Mouse (Mus musculus) lung, embryonic 15.5 days (tissue): ENCODE measurements around the gene Acsm3. TPM values are rescaled to one million over a fixed set of nuclear protein-coding genes. Genes with fewer than 3 reads are reported as not detected.

Source experiments
- ATAC-seq: fragments of 200-750 bp; cut with Nextera tagmentation; 2 replicates; pipeline ENCODE4 v1.8.0; 2017; ENCODE audit warnings: moderate number of reproducible peaks, borderline replicate concordance; ENCODE audit not compliant: low FRiP score, low TSS enrichment; ENCODE audit errors: extremely low read depth
- H3K27ac ChIP-seq: fragments of 300-500 bp; sonication (generic); 2 replicates; pipeline ENCODE4 v1.5.1; 2015; ENCODE audit warnings: moderate library complexity, mild to moderate bottlenecking, inconsistent platforms
- H3K27me3 ChIP-seq: fragments of 300-500 bp; sonication (generic); 2 replicates; pipeline ENCODE4 v1.6.1; 2015; ENCODE audit warnings: inconsistent platforms
- H3K36me3 ChIP-seq: fragments of 300-500 bp; sonication (generic); 2 replicates; pipeline ENCODE4 v1.6.1; 2015; ENCODE audit warnings: inconsistent platforms
- H3K4me1 ChIP-seq: fragments of 300-500 bp; sonication (generic); 2 replicates; pipeline ENCODE4 v1.6.1; 2015; ENCODE audit warnings: inconsistent platforms
- H3K4me2 ChIP-seq: fragments of 300-500 bp; sonication (generic); 2 replicates; pipeline ENCODE4 v1.6.1; 2015; ENCODE audit warnings: inconsistent platforms, mild to moderate bottlenecking, moderate library complexity
- H3K4me3 ChIP-seq: fragments of 300-500 bp; sonication (generic); 2 replicates; pipeline ENCODE4 v1.5.1; 2015; ENCODE audit warnings: mild to moderate bottlenecking, inconsistent platforms
- H3K9ac ChIP-seq: fragments of 300-500 bp; sonication (generic); 2 replicates; pipeline ENCODE4 v1.6.1; 2015; ENCODE audit warnings: inconsistent platforms
- H3K9me3 ChIP-seq: fragments of 300-500 bp; sonication (generic); 2 replicates; pipeline ENCODE4 v1.6.1; 2016; ENCODE audit warnings: inconsistent platforms
- WGBS: fragments of 180-500 bp; shearing (Covaris S2); methylation state at CpG from one replicate; pipeline ENCODE4 v1.1.7; 2015; 5-methylcytosine and 5-hydroxymethylcytosine counted together
- polyA plus RNA-seq: library from polyadenylated mRNA; unstranded; fragments of >200 nt; fragmentation: Nextera tagmentation; extraction: Ambion mirVana; gene quantifications from 2 replicates; pipeline ENCODE4 v1.2.1, GENCODE M21; 2015

The Acsm3 gene
- polyA plus RNA-seq, 1 experiment from 2014 or later, result 0.29 TPM

DNA sequence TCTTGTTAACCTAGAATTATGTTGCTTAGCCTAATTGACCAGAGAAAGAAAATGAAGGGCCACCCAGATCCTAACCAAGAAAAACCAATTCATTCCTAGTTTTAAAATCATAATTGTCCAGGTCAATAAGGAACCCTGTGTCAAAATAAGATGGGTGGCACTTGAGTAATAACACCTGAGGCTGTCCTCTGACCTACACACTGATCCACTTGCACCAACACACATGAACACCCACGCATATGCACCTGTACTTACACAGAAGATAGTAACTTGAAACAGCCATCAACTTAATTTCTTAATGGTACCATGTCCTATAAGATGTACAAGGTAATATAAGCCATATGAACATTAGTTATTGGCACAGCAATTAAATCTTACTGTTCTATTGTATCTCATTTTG is 7.0 kb upstream of the Acsm3 start:
- Histone ChIP-seq H3K9me3 (no peaks in the 10 kb centered on the region), H3K4me3 (no peak overlapping the region), H3K27ac (no peak overlapping the region), H3K9ac (no peak overlapping the region), H3K36me3 (no peaks in the 10 kb centered on the region), H3K27me3 (no peaks in the 10 kb centered on the region), H3K4me2 (no peak overlapping the region), H3K4me1 (no peaks in the 10 kb centered on the region)
- ATAC-seq, result no peak
- 88% methylated on average over 1 of the region's 1 CpGs for WGBS

DNA sequence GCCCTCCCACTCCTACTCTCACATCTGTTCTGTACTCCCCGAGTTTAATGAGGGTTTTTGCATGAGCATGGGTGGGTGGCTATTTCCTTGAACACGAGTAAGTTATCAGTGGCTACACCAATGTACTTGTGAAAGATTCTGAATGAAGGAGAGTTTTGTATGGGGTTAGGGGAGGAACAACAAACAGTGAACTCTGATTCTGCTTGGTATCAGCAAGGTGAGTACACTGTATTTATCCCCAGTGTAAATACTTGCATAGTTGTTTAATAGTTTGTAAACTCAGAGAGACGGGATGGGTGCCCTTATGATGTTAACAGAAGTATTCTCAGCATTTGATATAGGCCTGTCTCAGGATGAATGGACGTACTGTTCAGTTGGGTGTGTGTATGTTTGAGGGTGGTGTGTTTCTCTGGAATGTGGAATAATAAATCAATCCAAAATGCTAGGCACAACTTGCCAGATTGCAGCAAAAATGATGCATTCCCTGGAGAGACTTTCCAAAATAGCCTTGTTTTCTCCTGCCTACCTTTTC is 1.5 kb downstream of the Acsm3 start:
- no peak overlapping the region for H3K27ac ChIP-seq
- no peaks in the 10 kb centered on the region for H3K4me1 ChIP-seq
- H3K9ac ChIP-seq, result no peak overlapping the region
- H3K4me3 ChIP-seq, result no peak overlapping the region
- no peak overlapping the region for H3K4me2 ChIP-seq
- WGBS, result 30% methylated on average over 4 of the region's 4 CpGs
- no peaks in the 10 kb centered on the region for H3K27me3 ChIP-seq
- ATAC-seq, result no peak
- no peaks in the 10 kb centered on the region for H3K36me3 ChIP-seq
- H3K9me3 ChIP-seq, result no peaks in the 10 kb centered on the region

DNA sequence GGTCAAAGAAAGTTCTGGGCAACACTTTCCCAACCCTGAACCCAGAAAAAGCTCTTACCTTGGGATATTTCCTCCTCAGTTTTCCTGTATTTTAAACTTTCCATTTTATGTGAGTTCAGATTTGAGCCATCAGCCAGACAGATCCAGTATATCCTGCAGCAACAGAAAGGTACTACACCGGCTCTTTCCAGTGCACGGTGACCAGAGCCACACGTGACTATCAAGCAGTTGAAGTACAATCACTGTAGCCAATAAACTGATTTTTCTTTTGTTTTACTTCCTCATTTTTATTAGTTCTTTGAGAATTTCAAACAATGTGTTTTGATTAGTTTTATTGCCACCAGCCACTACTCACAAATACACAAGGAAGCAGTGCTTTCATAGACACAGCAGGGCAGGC is 3.7 kb downstream of the Acsm3 start:
- ATAC-seq, result no peak
- Histone ChIP-seq H3K27me3 (no peaks in the 10 kb centered on the region), H3K9me3 (no peaks in the 10 kb centered on the region), H3K4me1 (no peaks in the 10 kb centered on the region), H3K36me3 (no peaks in the 10 kb centered on the region), H3K9ac (no peak overlapping the region), H3K4me2 (no peak overlapping the region), H3K4me3 (no peak overlapping the region), H3K27ac (no peak overlapping the region)
- WGBS, result 90% methylated on average over 3 of the region's 3 CpGs

DNA sequence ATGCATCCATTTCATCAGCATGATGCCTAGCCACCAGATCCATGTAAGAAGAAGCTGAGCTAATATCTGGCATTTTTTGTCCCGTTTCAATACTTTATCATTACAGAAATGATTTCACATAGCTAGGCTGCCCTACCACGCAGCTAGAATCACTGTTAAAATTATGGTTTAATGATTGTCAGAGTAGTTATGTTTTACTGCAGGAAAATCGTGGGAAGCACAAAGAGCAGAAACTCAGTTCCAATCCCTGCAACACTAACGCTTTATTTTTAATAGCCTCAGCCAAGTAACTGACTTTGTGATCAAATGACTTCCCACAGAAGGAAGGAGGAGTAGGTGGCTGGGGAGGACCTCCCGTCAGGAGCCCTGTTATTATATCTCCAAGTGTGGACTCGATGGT is 6.3 kb downstream of the Acsm3 start:
- Histone ChIP-seq H3K9ac (no peak overlapping the region), H3K36me3 (no peaks in the 10 kb centered on the region), H3K9me3 (no peaks in the 10 kb centered on the region), H3K4me3 (no peak overlapping the region), H3K27me3 (no peaks in the 10 kb centered on the region), H3K27ac (no peak overlapping the region), H3K4me2 (no peak overlapping the region), H3K4me1 (no peaks in the 10 kb centered on the region)
- WGBS, result 70% methylated on average over 6 of the region's 6 CpGs
- ATAC-seq, result no peak

DNA sequence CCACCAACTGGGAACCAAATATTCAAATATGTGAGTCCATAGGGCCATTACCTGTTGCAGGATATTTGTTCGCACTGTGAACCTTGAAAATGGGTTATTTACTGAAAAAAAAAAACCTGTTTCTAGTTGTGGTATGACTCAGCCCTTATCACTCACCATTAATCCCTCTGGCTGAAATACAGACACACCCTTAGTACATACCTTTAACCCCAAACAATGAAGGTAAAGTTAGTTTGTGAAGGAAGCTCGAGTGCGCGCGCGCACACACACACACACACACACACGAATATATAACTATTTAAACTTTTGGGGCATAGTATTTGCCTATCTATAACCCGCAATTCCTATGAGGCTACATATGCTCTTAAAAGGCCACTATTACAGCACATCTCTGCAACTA is 9.2 kb downstream of the Acsm3 start:
- H3K4me3 ChIP-seq, result no peak overlapping the region
- no peak overlapping the region for H3K27ac ChIP-seq
- no peaks in the 10 kb centered on the region for H3K36me3 ChIP-seq
- H3K4me2 ChIP-seq, result no peak overlapping the region
- WGBS, result 90% methylated on average over 8 of the region's 8 CpGs
- no peak overlapping the region for H3K9ac ChIP-seq
- H3K9me3 ChIP-seq, result no peaks in the 10 kb centered on the region
- no peaks in the 10 kb centered on the region for H3K4me1 ChIP-seq
- no peak for ATAC-seq
- no peaks in the 10 kb centered on the region for H3K27me3 ChIP-seq

DNA sequence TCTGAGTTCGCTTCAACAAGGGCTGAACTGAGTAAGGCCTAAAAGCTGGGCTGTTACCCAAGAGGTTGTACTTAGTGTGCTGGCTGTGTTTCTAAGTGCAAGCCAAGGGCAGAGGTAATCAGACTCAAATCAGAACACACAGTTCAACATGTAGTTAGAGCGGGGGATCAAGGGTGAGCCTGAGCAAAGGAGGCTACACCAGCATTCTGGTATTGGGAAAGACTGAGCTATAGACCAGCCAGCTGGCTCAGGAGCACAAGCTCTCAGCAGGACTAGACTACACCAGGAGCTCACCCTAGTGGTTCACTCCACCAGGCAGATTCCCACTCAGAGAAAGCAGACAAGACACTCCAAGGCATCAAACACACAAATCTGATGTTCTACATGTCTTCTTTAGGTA is 22.7 kb downstream of the Acsm3 start:
- ATAC-seq, result no peak
- no peak overlapping the region for H3K4me2 ChIP-seq
- H3K4me1 ChIP-seq, result no peaks in the 10 kb centered on the region
- no peak overlapping the region for H3K27ac ChIP-seq
- H3K36me3 ChIP-seq, result peaks cover 40% of the 10 kb centered on the region
- H3K9ac ChIP-seq, result no peak overlapping the region
- H3K4me3 ChIP-seq, result no peak overlapping the region
- 99% methylated on average over 2 of the region's 2 CpGs for WGBS
- H3K27me3 ChIP-seq, result no peaks in the 10 kb centered on the region
- H3K9me3 ChIP-seq, result no peaks in the 10 kb centered on the region

DNA sequence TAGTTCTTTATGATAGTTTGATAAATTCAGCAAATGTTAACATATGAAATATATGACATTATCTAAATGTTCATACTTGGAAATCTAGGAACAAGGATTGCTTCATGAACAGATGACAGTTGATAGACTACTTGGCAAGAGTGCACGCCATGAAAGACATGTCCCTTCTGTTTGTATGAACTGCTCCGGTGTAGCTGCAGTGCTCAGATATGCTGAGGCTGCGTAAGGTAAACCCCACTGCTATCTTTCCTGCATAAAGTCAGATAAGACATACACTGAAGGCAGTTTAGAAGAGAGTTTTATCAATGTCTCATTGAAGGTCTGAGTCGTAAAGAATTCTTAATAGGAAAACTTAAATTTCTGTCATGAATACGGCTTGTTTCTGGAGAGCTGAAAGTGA is 24.2 kb downstream of the Acsm3 start:
- Histone ChIP-seq H3K4me1 (no peaks in the 10 kb centered on the region), H3K9me3 (no peaks in the 10 kb centered on the region), H3K9ac (no peak overlapping the region), H3K27me3 (no peaks in the 10 kb centered on the region), H3K36me3 (peaks cover 50% of the 10 kb centered on the region), H3K4me2 (no peak overlapping the region), H3K4me3 (no peak overlapping the region), H3K27ac (no peak overlapping the region)
- no peak for ATAC-seq
- WGBS, result 86% methylated on average over 5 of the region's 5 CpGs

DNA sequence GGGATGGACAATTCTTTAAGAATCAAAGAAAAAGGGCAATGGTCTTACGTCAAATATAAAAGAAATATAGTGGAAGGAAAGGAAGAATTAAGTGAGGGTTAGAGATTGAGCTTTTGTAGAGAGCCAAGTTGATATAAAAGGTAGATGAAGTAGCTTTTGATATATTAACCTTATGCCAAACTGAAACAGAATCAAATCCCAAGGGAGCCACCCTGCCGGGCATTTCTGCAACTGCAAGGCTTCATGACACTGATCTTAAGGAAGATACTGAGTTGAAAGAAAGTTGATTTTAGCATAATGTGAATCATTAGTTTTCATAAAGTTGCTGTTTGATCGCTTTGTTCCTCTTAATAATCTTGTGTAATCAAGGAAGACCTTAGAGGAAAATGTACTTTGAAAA is 28.3 kb downstream of the Acsm3 start:
- Histone ChIP-seq H3K9me3 (no peaks in the 10 kb centered on the region), H3K27me3 (no peaks in the 10 kb centered on the region), H3K9ac (no peak overlapping the region), H3K36me3 (peaks cover 44% of the 10 kb centered on the region), H3K4me1 (peaks cover 10% of the 10 kb centered on the region; the same call in 1 of the 2 replicates), H3K27ac (no peak overlapping the region), H3K4me3 (no peak overlapping the region), H3K4me2 (no peak overlapping the region)
- ATAC-seq, result no peak
- 84% methylated on average over 3 of the region's 3 CpGs for WGBS

DNA sequence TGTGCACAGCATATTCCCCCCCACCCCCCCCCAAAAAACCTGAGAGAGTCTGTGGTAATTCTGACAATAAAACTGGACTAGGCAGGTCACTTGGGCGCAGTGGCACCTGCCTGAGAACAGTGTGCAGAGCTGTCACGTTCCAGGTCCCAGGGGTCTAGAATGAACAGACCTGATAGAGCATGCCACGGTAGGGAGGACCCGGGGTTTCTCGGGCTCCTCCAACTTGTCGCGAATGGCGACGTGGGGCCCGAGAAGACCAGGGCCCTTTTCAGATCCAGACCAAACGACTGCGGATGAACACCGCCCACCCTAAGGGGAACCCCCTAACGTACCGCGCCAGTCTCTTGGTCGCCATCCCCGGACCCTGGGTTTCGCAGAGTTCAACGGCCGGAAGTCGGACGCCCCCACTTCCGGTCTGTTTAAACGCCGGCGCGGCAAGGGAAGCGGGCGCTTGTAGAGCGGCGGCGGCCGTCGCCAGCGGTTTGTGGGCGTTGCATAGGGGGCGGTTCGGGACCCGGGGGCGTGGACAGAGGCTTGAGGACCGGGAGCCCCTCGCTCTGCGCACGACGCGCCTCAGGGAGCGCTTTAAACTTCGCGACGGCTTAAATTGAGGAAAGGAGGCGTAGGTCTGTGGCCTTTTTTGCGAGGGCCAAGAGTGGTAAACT is 33.0 kb downstream of the Acsm3 start, which contains the start of the genes Rexo5 and Eri2:
Rexo5 (plus strand) TSS at position 421 of the 665 bp plus-strand sequence.
Eri2 (minus strand) TSS at position 473 of the 665 bp plus-strand sequence.
- under 1% methylated on average over 53 of the region's 53 CpGs for WGBS
- H3K4me2 ChIP-seq, result peak within 1 kb of the TSS; percentile 78
- peak; percentile 100 for ATAC-seq
- peaks cover 12% of the 10 kb centered on the region for H3K36me3 ChIP-seq
- H3K4me3 ChIP-seq, result peak within 1 kb of the TSS; percentile 73
- H3K27ac ChIP-seq, result peak within 1 kb of the TSS; percentile 81
- peaks cover 15% of the 10 kb centered on the region for H3K4me1 ChIP-seq
- H3K9me3 ChIP-seq, result no peaks in the 10 kb centered on the region
- H3K9ac ChIP-seq, result peak within 1 kb of the TSS; percentile 79
- no peaks in the 10 kb centered on the region for H3K27me3 ChIP-seq

DNA sequence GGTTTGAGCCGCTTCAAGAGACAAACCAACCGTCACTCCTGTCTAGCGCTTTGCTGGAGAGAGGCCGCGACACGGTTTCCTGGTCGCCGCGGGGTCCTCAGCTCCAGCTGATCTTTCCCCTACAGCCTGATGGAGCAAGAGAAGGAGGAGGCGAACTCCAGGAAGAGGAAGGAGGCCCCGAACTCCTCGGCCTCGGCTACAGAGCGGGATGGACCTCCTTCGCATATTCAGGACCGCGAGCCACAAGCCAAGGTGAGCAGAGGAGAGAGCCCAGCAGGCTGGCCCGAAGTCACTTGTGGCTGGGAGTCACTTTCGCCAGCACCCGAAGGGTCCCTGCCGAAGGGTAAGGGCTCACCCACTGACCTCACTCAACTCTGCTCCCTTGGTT is 33.5 kb downstream of the Acsm3 start:
- peak overlapping the region; percentile 79 for H3K9ac ChIP-seq
- peak overlapping the region; percentile 81 for H3K27ac ChIP-seq
- 1% methylated on average over 20 of the region's 21 CpGs for WGBS
- no peaks in the 10 kb centered on the region for H3K9me3 ChIP-seq
- ATAC-seq, result peak; percentile 55; the same call in 1 of the 2 replicates
- H3K27me3 ChIP-seq, result no peaks in the 10 kb centered on the region
- peaks cover 15% of the 10 kb centered on the region for H3K4me1 ChIP-seq
- peaks cover 9% of the 10 kb centered on the region for H3K36me3 ChIP-seq
- peak overlapping the region; percentile 78 for H3K4me2 ChIP-seq
- H3K4me3 ChIP-seq, result peak overlapping the region; percentile 73

DNA sequence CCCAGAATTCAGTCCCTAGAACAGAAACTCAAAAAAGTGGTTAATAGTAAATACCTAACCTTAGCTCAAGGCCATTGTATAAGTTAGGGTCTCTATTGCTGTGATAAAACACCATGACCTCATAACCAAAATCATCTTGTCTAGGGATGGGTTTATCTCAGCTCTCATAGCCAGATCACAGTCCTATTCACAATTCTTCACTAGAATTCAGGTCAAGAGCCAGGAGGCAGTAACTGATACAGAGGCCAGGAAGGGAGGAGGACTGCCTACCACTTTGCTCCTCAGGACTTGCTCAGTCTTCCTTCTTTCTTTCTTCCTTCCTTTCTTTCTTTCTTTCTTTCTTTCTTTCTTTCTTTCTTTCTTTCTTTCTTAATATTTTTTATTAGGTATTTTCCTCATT is 34.6 kb downstream of the Acsm3 start:
- ATAC-seq, result no peak
- peak overlapping the region; percentile 44 for H3K9ac ChIP-seq

DNA sequence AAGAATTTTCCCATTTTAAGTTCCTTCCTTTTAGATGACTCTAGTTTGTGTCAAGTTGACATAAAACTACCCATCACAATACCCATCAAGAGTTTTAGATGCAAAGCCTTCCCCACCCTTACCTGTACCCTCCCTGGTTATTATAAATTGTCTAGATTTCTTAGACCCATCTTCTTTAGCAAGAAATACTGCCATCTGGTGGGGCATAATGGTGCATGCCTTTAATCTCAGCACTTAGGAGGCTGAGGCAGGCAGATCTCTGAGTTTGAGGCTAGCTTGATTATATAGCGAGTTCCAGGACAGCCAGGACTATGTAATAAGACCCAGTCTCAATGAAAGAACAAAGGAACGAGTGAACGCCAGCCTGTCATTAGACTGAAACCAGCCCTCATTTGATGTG is 39.8 kb downstream of the Acsm3 start:
- no peak overlapping the region for H3K4me2 ChIP-seq
- no peak overlapping the region for H3K9ac ChIP-seq
- H3K27ac ChIP-seq, result no peak overlapping the region
- WGBS, result 92% methylated on average over 3 of the region's 3 CpGs
- no peak for ATAC-seq
- no peaks in the 10 kb centered on the region for H3K4me1 ChIP-seq
- H3K27me3 ChIP-seq, result no peaks in the 10 kb centered on the region
- H3K4me3 ChIP-seq, result no peak overlapping the region
- 0 out of 2 replicates have a peak, but pooled peaks cover 7% of the 10 kb centered on the region for H3K36me3 ChIP-seq
- H3K9me3 ChIP-seq, result no peaks in the 10 kb centered on the region

More for the DNA sequence above, 34.6 kb downstream of the Acsm3 start:
- H3K4me3 ChIP-seq, result peak overlapping the region; percentile 26
- H3K27me3 ChIP-seq, result no peaks in the 10 kb centered on the region
- peaks cover 15% of the 10 kb centered on the region for H3K4me1 ChIP-seq
- H3K4me2 ChIP-seq, result peak overlapping the region; percentile 49
- no peaks in the 10 kb centered on the region for H3K9me3 ChIP-seq
- no peak overlapping the region for H3K27ac ChIP-seq
- H3K36me3 ChIP-seq, result peaks cover 2% of the 10 kb centered on the region; the same call in 1 of the 2 replicates
